Mouse (Mus musculus) large intestine, adult 2 months (tissue): ENCODE measurements around the gene Asb10. TPM values are rescaled to one million over a fixed set of nuclear protein-coding genes. Genes with fewer than 3 reads are reported as not detected.
"Not testable (repeated sequence)": the region's sequence is repeated elsewhere in the genome, so short reads cannot be mapped to it uniquely, and the experiment has no call there.

ENCODE experiments used
- DNase-seq: peaks from one replicate; pipeline ENCODE4 v3.0.0-alpha.2; 2012; ENCODE audit warnings: low read depth, low spot score
- WGBS: fragments of 180-500 bp; shearing (Covaris S2); methylation state at CpG from one replicate; pipeline ENCODE4 v1.1.7; 2018; 5-methylcytosine and 5-hydroxymethylcytosine counted together
- polyA plus RNA-seq: library from polyadenylated mRNA; depleted of rRNA; stranded (reverse); fragments of >200 nt; gene quantifications from 2 replicates; pipeline ENCODE4 v1.2.3, GENCODE M21; 2012; rRNA removed

Asb10 gene
- 0.14 and 0.20 TPM in 2 replicates for polyA plus RNA-seq

DNA sequence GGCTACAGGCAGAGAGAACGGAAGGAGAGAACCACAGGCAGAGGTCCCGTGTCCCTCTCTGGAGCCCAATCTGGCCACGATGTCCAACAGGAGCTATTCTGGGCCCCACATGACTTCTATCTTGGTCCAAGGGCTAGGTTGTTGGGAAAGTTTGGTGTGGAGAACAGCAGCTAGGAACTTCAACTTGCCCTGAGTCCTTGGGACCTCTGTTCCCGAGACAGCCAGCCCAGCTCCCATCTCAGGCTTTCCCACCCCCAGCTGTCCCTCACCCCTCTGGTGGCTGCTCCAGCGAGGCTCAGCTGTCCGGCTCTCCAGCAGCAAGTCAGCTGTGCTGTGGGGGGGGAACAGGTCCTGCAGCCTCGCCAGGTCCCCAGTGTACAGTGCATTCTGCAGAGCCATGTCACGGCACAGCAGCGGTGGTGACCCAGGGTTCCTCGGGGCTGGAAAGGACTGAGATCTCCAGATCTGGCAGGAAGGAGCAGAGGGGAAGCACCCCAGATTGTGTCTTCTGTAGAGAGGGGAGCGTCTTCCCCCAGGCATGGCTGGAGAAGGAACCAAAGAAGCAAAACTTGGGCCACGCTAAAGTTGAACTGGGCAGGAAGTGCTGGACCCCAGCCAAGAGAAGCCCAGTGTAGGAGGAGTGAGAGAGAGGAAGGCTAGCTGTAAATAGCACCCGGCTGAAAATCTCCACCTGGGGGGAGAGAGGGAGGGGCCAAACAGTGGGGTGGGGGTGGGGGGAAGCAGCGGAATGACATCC, at the start of gene Asb10:
Gene Asb10 (minus strand): TSS at position 592 of the 757 bp plus-strand sequence.
- DNase-seq = no peak
- WGBS = 23% methylated on average over 14 of the region's 14 CpGs

- no peak for DNase-seq
- 92% methylated on average over 20 of the region's 20 CpGs for WGBS
These were observed 49.0 kb upstream of the Asb10 start for GRCm38 (mm10) chr5:24589511-24590500.

DNA sequence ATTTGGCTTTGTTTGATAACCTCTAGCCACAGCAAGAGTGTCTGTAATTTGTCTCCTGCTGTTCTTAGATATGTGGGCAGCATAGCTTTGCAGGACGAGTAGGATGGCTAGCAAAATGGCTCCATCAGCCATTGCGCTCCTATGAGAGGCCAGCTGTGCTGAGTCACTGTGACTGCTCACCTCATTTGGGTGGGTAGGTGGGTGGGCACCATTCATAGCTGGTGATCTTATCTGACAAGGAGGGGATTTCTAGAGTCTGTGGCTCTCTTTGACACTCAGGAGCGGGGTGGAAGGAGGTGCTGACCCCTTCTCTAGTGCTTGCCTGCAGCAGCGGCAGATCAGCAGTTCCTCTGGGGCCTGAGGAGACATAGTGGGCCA, 46.4 kb upstream of the Asb10 start:
- no peak for DNase-seq
- WGBS = 22% methylated on average over 4 of the region's 4 CpGs

GRCm38 (mm10) chr5:24586547-24587199, 45.9 kb upstream of the Asb10 start, which contains the start of gene Chpf2:
Chpf2 (plus strand) TSS chr5:24586741.
- WGBS = under 1% methylated on average over 43 of the region's 43 CpGs
- no peak for DNase-seq

DNA sequence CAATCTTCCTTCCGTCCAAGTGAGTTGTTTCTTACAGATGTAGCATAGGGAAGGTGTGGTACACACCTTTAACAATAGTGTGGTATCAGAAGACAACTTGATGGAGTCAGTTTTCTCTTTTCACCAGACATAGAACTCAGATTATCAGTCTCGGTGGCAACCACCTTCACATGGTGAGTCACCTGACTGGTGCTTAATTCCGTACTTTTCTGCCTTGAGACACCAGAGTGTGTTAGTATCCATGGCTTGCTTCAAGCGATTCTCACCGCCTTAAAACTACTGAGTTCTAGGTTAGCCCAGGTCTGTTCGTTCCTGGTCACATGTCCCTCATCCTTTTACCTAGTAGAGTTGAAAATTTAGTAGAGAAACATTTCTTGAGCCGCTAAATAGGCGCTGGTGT, 45.3 kb upstream of the Asb10 start:
- no peak for DNase-seq
- 11% methylated on average over 8 of the region's 8 CpGs for WGBS

DNA sequence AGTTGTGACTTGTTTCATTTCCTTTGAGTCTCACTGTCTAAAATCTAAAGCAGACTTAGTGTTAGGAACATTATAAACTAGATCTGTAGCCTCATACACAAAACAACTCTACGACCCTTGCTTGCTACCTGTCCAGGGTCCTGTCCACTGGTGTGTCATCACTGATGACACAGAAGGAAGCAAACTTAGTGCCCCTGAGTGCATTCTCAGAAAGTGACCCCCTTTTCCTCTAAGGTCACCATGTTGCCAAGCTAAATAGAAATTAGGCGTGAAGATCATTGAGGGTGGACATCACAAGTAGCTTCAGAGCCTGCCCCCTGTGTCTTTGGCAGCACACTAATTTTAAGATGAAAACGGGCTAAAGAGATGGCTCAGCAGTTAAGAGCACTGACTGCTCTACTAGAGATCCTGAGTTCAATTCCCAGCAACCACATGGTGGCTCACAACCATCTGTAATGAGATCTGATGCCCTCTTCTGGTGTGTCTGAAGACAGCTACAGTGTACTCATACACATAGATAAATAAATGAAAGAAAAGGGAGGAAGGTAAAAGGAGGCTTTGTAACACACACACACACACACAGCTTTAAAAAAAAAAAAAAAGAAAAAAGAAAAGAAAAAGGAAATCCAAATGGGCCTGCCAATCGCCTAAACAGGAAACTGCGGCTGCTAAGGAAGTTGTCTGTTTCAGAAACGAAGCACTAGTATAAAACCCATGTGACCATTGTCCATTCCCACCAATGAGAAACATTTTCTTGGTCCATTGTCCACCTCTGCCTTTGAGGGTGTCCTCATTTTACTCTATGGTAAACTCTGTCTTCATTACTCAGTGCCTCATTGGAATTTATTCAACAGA, 37.6 kb upstream of the Asb10 start:
- WGBS = 64% methylated on average over 6 of the region's 6 CpGs
- DNase-seq = no peak

DNA sequence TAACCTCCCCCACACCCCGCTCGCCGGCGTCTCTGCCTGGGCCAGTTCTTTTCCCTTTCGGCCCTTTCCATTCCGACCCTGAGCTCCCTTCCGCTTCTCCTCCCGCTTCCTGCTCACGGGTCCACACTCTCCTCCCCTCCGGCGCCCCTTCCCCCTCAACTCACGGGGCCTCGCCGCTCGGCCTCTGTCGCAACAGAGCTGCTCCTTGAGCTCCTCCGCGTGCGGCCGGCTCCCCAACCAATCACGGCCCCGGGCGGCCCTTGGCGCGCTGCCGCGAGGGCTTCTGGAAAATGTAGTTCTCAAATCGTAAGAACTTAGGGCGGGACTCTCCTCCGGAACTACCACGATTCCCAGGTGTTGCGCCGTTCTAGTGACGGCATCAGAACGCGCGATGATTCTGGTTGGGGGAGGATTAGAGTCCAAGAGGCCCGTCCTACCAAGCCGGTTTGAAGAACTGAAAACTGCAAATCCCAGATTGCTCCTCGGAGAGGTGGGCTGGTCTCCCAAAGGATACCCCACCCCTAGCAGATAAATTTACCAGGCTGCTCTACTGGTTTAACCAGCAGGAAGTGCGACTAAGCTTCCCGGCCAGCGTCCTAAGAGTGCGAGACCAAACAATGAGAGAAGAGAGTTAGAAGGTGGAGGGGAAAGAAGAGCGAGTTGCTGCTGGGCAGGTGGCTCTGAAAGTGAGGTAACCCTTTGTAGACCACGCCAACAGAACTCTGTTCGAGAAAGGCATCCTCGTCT, 36.6 kb upstream of the Asb10 start, which contains the start of gene Abcf2:
Gene Abcf2 (minus strand): TSS at position 285 of the 747 bp plus-strand sequence.
- DNase-seq = peak; percentile 100
- under 1% methylated on average over 48 of the region's 48 CpGs for WGBS

DNA sequence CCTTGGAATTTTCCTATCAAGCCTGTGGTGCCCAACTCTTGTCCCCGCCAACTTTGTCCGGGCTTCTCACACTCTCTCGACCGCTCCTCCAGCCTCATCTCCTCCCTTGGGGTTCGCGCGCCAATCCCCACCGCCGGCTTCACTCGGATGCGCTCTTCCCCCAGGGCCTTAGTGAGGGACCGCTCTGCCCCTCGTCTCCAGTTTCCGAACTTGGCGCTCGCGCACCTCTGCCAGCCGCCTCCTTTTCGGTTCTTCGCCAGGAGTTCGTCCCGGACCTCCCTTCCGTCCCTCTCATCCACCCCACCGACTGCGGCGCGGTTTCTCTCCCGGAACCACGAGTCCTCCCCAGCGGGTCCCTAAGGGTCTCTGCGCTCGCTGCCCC, 36.0 kb upstream of the Asb10 start:
- WGBS = 1% methylated on average over 32 of the region's 32 CpGs
- DNase-seq = no peak

- WGBS = 90% methylated on average over 1 of the region's 1 CpGs
- no peak for DNase-seq
These were observed 35.2 kb upstream of the Asb10 start for GRCm38 (mm10) chr5:24575948-24576347.

DNA sequence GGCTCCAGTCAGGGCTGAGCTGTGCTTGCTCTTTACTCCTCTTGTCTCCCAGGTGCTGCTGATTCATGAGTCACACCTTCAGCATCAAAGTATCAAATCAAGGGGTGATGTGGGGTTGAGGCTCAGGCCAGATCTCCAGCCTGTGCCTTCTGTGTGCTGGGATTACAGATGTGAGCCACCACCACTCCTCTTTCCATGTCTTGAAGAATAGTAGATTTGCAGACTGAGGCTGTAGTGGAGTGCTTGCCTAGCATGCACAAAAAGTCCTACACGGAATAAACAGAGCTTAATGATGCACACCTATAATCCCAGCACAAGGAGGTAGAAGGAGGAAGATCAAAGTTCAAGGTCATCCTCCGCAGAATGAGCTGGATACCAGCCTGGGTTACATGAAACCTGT, 15.9 kb upstream of the Asb10 start, which contains the start of gene 4931409K22Rik:
Gene 4931409K22Rik (minus strand): TSS at position 101 of the 400 bp plus-strand sequence.
- DNase-seq = no peak
- 45% methylated on average over 2 of the region's 2 CpGs for WGBS

- not testable (repeated sequence) for DNase-seq
- 85% methylated on average over 7 of the region's 7 CpGs for WGBS
These were observed 14.6 kb upstream of the Asb10 start for GRCm38 (mm10) chr5:24555335-24555734.

DNA sequence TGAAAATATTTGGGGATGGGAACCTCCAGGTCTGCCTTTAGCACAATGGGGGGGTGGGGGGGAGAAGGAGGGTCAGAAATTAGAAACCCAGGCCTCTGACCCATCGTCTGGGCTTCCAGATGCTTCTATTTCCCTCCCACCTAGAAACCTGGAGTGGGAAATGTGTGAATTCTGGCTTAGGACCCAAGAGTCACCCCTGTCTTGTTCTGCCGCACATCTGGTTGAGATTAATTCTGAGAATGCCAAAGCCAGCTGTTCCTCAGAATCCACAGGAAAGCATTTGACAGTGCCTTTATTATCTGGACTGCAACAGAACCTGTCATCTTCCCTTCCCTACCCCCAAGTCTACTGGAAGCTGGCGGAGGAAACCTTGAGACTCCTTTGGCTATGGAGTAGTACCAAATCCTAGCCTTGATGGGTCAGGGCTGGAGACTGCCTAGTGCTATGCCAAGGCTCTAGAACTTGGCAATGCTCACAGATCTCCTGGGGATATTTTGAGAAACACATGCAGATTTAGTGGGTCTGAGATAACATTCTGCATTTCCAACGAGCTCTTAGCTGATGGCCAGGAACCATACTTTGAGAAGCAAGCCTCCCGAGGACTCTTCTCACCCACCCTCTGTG, 13.0 kb upstream of the Asb10 start:
- no peak for DNase-seq
- 65% methylated on average over 5 of the region's 5 CpGs for WGBS

- WGBS = 46% methylated on average over 2 of the region's 2 CpGs
- no peak for DNase-seq
These were observed 10.5 kb upstream of the Asb10 start for GRCm38 (mm10) chr5:24551317-24551688.

DNA sequence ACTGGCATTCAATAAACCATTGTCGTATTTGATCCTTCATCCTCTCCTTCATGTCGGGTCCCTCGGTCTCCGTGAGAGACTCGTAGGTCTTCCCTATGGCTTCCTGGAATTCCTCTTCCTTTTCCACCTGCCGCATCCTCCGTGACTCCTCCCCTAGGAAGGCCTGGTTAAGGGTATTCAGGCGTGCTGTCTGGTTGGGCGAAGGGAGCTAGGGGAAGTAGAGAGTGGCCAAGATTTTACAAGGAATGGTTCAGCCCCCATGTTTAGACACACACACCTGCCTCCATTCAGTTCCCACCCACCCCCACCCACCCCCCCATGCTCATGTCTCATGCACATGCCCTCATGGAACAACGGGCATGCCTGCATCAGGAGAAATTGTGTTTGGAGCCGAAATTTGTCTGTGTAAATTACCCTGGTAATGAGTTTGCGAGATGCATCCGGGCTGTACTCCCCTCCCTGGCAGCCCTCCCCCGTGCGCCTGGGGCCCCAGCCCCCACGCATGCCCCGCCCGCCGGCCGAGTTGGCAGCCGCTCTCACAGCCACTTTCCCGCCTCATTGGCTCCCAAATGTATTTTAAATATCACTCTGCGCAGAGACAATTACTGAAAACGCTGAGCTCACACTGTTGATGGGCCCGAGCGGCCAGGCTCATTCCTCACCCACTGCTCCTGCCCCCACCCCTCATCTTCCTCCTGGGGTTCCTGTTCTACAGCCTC, 10.0 kb upstream of the Asb10 start:
- WGBS = 15% methylated on average over 26 of the region's 26 CpGs
- no peak for DNase-seq

DNA sequence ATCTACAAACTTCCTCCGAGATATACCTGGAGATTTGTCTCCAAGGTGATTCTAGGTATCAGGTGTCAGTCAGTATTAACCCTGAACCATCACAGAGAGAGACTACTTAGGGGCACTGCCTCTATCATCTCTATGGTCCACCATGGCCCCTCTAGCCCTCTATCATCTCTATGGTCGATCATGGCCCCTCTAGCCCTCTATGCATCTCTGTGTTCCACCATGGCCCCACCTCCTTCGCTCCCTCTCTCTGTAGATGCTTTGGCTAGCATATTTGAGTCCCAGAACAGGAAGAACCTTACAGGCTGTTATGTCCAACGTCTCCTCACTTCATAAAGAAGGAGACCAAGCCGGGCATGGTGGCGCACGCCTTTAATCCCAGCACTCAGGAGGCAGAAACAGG, 1.9 kb upstream of the Asb10 start:
- DNase-seq = no peak
- 78% methylated on average over 7 of the region's 7 CpGs for WGBS

DNA sequence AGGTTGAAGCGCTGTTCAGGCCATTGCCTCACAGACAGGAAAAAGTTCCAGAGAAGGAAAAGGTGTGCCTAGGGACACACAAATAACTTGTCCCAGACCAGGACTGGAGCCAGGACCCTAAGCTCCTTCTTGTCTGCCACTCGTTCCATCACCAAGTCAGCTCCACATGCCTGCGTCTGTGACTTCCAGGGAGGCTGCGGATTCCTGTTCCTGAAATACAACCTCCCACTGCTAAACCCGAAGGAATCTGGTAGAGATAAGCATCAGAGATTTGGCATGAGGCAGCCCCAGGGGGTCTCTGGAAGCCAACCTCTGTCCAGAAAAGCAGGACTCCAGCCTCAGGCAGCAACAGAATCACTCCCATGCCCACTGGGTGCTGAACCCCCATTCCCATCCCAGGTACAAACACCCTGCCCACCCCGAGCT, 379 bp upstream of the Asb10 start:
- no peak for DNase-seq
- WGBS = 22% methylated on average over 6 of the region's 6 CpGs

DNA sequence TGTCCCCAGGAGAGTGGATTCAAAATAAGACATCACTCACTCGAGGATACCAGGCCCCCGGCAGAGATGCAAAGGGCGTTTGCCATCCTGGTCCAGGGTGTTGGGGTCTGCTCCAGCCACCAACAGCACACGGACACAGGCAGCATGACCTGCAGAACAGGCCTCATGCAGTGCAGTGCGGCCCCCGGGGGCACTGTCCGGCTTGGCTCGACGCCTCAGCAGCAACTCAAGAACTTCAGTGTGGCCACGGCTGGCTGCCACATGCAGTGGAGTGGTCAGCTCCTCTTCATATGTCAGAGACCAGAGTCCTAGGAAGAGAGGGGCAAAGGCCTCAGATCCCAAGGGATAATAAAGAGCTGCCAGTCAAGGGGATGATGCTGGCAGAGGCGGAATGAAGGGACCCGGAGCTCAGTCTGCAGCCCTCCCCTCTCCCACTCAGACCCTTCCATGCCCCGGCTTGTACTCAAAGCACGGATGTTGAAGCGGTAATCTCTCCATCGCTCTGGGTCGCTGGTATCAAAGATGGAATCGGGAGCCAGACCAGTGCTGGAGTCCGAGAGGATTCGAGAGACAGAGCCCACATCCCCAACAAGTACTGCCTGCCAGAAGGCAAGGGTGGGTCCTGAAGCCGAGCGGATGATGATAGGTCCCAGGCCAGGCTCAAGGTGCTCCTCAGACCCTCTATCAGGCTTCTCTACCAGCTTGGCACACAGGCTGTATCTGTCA, 1.0 kb downstream of the Asb10 start:
- DNase-seq = no peak
- WGBS = 91% methylated on average over 22 of the region's 22 CpGs
